Mouse (Mus musculus) hematopoietic stem cell, adult 5-6 weeks (primary cell): ENCODE data around the gene Prickle4. TPM values are rescaled to one million over a fixed set of nuclear protein-coding genes. Genes with fewer than 3 reads are reported as not detected.
A peak's percentile ranks its signal among the peaks of the same experiment; 100 is the strongest.

Source experiments
- ATAC-seq, 2 experiments: fragments of 125-278 bp in 1 of 2; replicated peaks in 1 of 2; 2 replicates each; pipeline ENCODE4 v1.8.0; 2016 to 2017; ENCODE audit warnings: inconsistent platforms in 2 of 2, mild to moderate bottlenecking in 2 of 2, moderate number of reproducible peaks in 2 of 2, low read depth in 1 of 2, moderate TSS enrichment in 1 of 2; ENCODE audit not compliant: low FRiP score in 2 of 2, poor library complexity in 2 of 2, severe bottlenecking in 2 of 2, insufficient read depth in 1 of 2, low TSS enrichment in 1 of 2
- total RNA-seq: library from RNA; stranded (forward); fragments of 172-1452, 232-1000 nt; gene quantifications from 2 replicates; pipeline ENCODE4 v1.2.3, GENCODE M21; 2017

Gene Prickle4
- total RNA-seq, 1 experiment from 2014 or later = 3.7 TPM

DNA sequence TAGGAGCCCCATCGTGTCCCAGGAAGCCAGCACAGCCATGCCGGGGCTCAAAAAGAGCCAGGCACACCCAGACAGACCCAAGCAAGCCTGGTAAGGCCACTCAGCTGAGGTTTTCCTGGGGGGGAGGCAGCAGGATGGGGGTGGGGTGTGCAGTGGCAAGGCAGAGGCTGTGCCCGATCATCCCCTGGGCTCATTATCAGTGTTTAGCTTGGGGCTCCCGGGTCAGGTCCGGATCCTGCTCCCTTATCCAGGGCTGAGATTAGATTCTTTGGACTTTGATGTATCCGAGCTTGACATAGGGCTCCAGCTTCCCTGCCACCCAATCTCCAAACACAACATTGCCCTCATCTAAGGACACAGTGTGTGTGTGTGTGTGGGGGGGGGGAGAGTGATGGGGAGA is 17.3 kb upstream of the Prickle4 start:
- no peak for ATAC-seq

GRCm38 (mm10) chr17:47710036-47710435 is 15.5 kb upstream of the Prickle4 start:
- ATAC-seq = no peak

DNA sequence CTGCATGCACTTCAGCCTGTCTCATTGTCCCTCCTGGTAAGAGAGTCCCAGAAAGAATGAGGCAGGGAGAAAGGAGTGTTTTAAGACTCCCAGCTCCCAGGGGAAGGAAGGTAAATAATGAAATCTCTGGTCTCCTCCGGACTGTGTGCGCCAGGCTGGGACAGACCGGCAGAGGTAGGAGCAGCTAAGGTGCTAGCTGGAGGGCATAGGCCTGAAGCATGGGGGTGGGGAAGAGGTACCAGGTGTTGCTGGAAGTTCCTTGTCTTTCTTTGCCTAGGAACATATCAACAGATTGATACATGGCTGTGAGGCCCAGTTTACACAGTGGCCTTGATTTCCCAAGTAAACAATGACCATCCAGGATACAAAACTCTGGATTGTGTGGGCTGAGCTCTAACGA is 14.4 kb upstream of the Prickle4 start:
- ATAC-seq = no peak

- no peak for ATAC-seq
Observed at GRCm38 (mm10) chr17:47707961-47708360, 13.4 kb upstream of the Prickle4 start.

- ATAC-seq = no peak
Observed at GRCm38 (mm10) chr17:47706196-47706595, 11.7 kb upstream of the Prickle4 start.

DNA sequence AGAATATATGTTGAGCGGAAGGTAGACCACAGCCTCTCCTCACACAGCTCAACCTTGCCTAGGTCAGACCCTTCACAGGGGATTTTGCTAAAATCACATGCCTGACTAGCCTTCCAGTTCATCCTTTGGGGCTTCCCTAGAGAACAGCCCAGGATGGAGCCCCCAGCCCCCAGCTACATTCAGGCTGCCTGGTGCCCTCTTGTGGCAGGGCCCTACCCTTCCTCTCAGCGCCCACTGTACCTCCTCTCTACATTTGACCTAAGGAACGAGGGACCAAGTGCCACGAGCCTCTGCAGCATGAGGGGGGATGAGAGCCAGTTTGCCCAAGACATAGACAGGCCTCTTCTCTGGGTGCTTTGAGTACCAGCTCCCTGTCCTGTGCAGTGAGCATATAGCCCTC is 10.2 kb upstream of the Prickle4 start:
- ATAC-seq = no peak

DNA sequence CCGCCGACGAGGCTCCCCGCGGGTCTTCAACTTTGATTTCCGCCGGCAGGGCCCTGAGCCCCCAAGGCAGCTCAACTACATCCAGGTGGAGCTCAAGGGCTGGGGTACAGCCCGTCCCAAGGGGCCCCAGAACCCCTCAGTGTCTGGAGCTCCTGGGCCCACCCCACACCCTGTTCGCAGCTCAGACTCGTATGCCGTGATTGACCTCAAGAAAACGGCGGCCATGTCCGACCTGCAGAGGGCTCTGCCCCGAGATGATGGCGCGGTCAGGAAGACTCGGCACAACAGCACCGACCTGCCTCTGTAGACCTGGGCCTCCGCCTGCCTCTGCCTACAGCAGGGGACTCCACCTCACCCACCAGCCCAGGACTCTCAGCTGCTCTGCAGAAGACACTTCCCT is 9.0 kb upstream of the Prickle4 start:
- no peak for ATAC-seq

- no peak for ATAC-seq
Observed at GRCm38 (mm10) chr17:47702548-47703345, 8.2 kb upstream of the Prickle4 start.

- ATAC-seq = no peak
Observed at GRCm38 (mm10) chr17:47701793-47702192, 7.3 kb upstream of the Prickle4 start.

DNA sequence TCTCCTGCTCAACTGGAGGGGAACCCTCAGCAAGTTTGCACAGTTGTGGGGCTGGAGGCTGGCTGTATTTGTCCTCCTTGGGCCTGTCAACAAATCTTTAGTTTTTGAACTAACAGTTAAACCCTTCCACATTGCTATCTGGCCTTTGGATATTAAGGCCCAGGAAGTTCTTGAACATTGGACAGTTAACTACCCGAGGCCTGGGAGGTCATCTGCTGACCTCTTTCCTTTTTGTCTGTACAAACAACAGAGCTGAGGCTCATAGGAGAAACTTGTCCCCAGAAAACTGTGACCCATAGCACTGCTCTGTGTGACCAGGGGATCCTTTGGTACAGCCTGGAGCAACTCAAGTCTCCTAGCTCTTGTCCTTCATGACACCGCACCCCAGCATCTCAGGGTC is 4.5 kb upstream of the Prickle4 start:
- no peak for ATAC-seq

- ATAC-seq = no peak
Observed at GRCm38 (mm10) chr17:47698156-47698555, 3.6 kb upstream of the Prickle4 start.

DNA sequence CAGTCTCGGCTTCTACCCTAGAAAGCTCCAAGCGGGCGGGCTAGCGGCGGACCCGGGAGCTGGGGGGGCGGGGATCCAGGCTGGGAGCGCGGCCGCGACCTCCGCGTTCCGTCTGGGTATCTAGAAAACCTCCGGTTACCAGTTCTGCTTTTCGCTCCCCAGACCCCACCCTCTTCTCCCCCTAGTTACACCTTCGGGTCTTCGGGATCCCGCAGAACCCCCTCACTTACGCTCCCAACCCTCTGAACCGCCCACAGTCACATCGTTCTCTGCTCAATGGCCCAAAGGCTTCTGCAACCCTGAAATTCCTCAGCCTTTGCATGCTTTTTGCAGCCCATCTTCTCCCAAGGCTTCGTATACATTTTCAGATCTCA is 788 bp upstream of the Prickle4 start:
- no peak for ATAC-seq

- no peak for ATAC-seq
Observed at GRCm38 (mm10) chr17:47694442-47694502, 264 bp downstream of the Prickle4 start, which contains the start of gene Gm21981. Gene Gm21981, minus strand, starts transcription at chr17:47694455.

DNA sequence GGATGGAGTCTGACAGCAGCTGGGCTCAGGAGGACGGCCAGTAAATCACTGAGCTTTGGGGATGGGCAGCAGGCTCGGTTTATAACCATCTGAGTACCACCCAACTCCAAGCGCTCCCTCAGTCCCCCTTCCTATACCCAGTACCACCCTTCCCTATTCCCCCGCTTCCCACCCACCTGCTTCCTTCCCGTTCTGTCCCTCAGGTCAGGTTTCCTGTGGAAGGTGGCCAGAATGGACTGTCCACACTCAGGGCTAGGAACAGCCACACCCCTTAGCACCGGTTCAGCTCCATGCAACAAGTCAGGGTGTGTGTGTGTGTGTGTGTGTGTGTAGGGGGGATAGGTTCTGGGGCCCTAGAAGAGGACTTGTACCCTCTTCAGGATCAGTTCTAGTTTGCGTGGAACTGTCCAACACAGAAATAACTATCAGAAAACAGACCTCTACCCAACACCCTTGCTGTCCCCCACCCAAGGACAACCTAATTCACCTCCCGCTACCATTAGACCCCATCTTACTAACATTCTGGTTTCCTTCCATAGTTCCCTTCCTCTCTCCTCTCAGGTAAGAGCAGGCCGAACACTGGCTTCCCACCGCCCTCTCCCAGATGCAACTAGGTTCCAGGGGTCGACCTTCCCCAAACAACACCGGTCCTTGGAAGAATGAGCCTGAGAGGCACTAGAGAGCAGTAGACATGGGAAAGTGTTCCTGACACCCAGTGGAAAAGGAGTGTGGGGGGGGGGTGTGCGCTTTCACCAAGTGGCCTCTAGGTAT is 680 bp downstream of the Prickle4 start:
- no peak for ATAC-seq

GRCm38 (mm10) chr17:47691650-47692049 is 2.9 kb downstream of the Prickle4 start:
- no peak for ATAC-seq

DNA sequence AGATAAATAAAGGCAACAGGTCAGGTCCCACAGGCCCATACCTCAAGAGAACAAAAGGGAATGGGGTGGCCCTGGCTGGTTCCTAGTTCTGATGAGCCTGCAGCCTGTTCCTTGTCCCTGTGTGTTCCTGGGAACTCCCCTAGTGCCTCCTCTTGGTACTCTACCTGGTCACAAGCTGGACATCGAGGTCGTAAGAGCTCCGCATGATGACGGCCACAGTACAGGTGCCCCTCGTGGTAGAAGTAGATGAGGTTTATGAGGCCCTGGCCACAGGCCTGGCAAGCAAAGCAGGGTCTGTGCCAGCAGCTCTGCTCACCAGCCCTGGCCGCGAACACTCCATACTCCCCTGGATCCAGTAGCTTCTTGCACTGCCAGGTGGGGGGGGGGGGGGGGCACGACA is 4.6 kb downstream of the Prickle4 start:
- no peak for ATAC-seq

GRCm38 (mm10) chr17:47688608-47689575 is 5.6 kb downstream of the Prickle4 start, which contains the start of gene Frs3:
Gene Frs3, plus strand, starts transcription at chr17:47689030.
- peak in 1 of 2 experiments; percentile 21; a peak in 1 of 4 replicates for ATAC-seq

DNA sequence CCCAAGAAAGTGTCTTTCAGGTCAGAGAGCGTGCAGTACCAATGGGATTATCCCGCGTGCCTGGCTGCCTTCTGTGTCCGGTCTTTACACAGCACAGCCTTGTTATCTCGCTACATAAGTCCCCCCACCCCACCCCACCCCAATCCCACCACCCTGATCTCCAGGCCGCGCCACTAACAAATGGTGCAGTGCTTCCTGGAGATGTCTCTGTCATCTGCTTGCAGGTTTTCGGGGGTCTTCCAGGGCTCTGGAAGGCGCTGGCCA is 6.3 kb downstream of the Prickle4 start, which contains the start of gene Tomm6:
Tomm6 (minus strand) TSS at position 43 of the 264 bp plus-strand sequence.
- ATAC-seq = no peak
